Mouse (Mus musculus): ENCODE results near the gene Wnt10a.
A peak's percentile ranks its signal among the peaks of the same experiment; 100 is the strongest.

The Wnt10a gene

GRCm38 (mm10) chr1:74791249-74791648 is at the start of gene Wnt10a:
Wnt10a (plus strand) TSS chr1:74791516.
- DNase-seq (ENCODE audit: low read depth, low spot score) = no peak

GRCm38 (mm10) chr1:74747335-74747734 is 44.0 kb upstream of the Wnt10a start:
- peak; percentile 90 for DNase-seq (ENCODE audit: low read depth, low spot score)

GRCm38 (mm10) chr1:74748643-74749271 is 42.6 kb upstream of the Wnt10a start, which contains the start of gene Prkag3:
Prkag3 (minus strand) TSS chr1:74749221.
- peak; percentile 92 for DNase-seq (ENCODE audit: low read depth, low spot score)

DNA sequence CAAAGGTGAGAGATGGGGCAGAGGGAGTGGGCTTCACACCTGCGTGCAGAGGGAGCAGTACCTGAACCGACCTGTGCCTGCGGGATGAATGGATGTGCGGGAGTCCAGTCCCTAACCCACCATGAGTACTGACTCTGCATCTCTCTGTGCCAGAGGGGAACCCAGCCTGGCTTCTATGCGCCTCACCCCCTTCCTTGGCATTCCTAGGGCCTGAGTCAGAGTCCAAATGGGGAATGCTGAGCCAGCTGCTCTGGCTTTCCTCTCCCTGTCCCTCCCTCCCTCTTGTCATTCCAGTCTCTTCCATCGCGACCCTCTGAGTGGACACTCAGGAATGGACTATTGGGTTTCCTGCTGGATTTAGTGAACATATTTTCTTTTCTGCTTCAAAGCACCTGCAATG is 42.0 kb upstream of the Wnt10a start:
- DNase-seq (ENCODE audit: low read depth, low spot score) = peak; percentile 85

DNA sequence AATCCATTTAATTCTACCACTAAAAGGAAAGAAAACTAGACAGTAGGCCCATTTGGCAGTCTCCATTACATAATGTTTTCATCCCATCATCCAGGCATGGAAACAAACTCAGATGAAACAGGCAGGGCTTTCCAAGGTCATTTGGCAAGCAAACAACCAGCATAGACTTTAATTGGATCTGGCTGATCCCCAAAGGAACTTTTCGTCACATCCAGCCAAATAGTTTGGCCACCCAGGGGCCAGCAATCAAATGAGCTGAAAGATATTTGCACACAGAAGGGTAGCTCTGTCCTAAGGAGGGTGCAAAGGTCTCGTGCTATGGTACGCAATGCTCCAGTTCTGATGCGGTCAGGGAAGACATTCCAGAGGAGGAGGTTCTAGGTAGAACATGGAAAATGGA is 40.6 kb upstream of the Wnt10a start:
- no peak for DNase-seq (ENCODE audit: low read depth, low spot score)

- DNase-seq (ENCODE audit: low read depth, low spot score) = no peak
Measured at GRCm38 (mm10) chr1:74752150-74752549, 39.2 kb upstream of the Wnt10a start.

- DNase-seq (ENCODE audit: low read depth, low spot score) = no peak
Measured at GRCm38 (mm10) chr1:74752833-74753232, 38.5 kb upstream of the Wnt10a start.

GRCm38 (mm10) chr1:74753266-74753974 is 37.9 kb upstream of the Wnt10a start:
- DNase-seq (ENCODE audit: low read depth, low spot score) = no peak

GRCm38 (mm10) chr1:74754175-74754785 is 37.0 kb upstream of the Wnt10a start:
- DNase-seq (ENCODE audit: low read depth, low spot score) = peak; percentile 93

- DNase-seq (ENCODE audit: low read depth, low spot score) = no peak
Measured at GRCm38 (mm10) chr1:74759773-74760172, 31.5 kb upstream of the Wnt10a start.

DNA sequence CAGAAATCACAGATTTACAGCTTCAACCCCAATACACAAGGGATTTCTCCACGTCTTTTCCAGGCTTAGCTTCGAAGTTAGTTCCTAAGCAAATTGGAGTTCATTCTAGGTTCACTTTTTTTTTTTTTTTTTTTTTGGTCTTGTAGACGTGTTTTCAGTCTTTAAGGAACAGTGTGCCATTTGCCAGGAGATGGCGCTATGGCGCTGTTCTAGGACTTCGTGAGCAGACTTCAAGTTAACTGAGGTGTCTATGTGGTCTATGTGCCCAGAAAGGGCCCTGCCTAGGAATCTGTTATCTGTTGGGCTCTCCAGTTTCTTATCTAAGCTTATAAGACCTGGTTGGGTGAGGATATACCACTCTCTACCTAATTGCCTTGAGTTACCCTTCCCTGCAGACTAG is 28.2 kb upstream of the Wnt10a start:
- DNase-seq (ENCODE audit: low read depth, low spot score) = peak; percentile 75

GRCm38 (mm10) chr1:74770727-74771466 is 20.4 kb upstream of the Wnt10a start:
- DNase-seq (ENCODE audit: low read depth, low spot score) = no peak

DNA sequence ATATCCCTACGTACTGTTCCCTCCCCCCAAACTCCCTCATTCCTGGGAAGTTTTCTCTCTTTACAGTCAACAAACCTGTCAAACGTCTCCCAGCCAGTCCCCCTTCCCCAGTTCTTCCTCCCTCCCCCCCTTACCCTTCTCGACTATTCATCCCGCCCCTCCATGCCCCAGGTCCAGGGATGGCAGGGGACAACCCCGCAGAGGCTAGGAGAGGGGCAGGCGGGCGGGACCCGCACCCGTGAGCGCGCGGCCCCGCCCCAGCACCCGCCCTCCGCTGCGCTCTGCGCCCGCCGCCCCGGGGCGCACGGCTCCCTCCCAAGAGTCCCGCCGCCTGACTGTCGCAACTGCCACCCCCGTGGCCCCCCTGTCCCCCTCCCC is 19.9 kb upstream of the Wnt10a start:
- DNase-seq (ENCODE audit: low read depth, low spot score) = no peak

DNA sequence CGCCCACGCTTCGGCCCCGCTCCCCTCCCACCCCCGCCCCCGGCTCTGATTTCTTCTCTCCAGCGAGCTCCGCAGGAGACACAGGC is 19.6 kb upstream of the Wnt10a start, which contains the start of gene Wnt6:
TSS of gene Wnt6 (plus strand) at position 48 of the 86 bp plus-strand sequence.
- no peak for DNase-seq (ENCODE audit: low read depth, low spot score)

DNA sequence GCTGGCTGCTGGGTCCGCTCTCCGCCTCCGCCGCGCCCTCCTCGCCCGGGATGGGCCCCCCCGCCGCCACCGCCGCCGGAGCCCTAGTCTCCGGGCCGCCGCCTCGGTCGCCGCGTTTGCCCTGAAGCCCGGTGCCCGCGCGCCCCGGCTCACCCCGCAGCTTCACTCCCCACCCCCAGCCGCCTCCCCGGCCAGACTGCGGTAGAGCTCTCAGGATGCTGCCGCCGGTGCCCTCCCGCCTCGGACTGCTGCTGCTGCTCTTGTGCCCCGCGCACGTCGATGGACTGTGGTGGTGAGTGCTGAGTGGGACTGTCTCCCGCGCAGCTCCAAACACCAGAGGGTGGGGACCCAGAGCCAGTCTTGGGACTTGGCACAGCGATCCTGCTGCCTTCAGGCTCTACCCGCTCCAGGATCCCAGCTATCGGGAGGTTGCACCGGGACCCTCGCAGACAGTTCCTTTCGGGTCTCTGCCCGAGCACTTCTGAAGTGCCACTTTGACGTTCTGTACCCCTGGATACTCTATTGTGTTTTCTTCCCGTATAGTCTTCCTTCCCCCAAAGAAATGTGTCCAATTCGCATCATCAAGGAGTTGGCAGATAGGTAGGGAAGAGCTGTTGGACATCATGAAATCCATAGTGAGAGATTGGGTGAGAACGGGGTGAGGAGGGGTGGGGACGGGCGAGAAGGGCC is 19.2 kb upstream of the Wnt10a start:
- DNase-seq (ENCODE audit: low read depth, low spot score) = no peak

GRCm38 (mm10) chr1:74773136-74773535 is 18.2 kb upstream of the Wnt10a start:
- peak; percentile 80 for DNase-seq (ENCODE audit: low read depth, low spot score)

GRCm38 (mm10) chr1:74774062-74774461 is 17.3 kb upstream of the Wnt10a start:
- DNase-seq (ENCODE audit: low read depth, low spot score) = no peak

- DNase-seq (ENCODE audit: low read depth, low spot score) = no peak
Measured at GRCm38 (mm10) chr1:74775816-74776215, 15.5 kb upstream of the Wnt10a start.

DNA sequence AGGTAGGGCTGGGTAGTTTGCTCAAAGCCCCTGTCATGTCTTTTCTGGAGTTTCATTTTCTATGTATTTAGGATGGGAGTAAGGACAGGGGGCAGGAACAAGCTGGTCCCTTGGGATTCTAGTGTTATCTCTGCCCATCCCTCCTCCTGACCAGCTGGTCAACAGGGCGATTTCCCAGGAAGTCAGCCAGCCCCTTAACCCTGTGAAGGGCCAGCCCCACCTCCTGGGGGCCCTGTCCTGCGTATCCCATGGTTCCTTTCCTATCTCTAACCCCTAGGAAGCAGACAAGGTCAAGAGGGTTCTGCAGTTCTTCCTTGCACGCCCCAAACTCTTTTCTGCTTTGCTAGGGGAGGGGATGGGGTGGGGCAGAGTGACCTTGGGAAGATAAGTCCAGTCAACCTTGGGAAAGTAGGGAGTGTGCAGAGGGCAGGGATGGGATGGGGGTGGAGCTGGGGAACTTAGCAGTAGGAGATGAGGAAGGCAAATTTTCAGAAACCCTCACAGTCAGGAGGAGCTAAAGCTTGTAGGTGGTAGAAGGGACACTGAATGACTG is 12.3 kb upstream of the Wnt10a start:
- DNase-seq (ENCODE audit: low read depth, low spot score) = no peak

GRCm38 (mm10) chr1:74782045-74782444 is 9.3 kb upstream of the Wnt10a start:
- no peak for DNase-seq (ENCODE audit: low read depth, low spot score)

- DNase-seq (ENCODE audit: low read depth, low spot score) = no peak
Measured at GRCm38 (mm10) chr1:74783554-74783953, 7.8 kb upstream of the Wnt10a start.
